Mouse (Mus musculus) brain, embryonic 14.5 days (tissue): ENCODE results near the gene Mbip.

Experiments
- CTCF ChIP-seq: fragments of 200-500 bp; IDR thresholded peaks from 2 replicates; pipeline ENCODE4 v1.5.1; 2012; ENCODE audit warnings: inconsistent platforms, mild to moderate bottlenecking, moderate library complexity, borderline replicate concordance; ENCODE audit not compliant: insufficient read depth, insufficient read length; ENCODE audit errors: extremely low read depth
- POLR2A ChIP-seq: fragments of 200-500 bp; IDR thresholded peaks from 2 replicates; pipeline ENCODE4 v1.6.1; 2012; ENCODE audit warnings: mild to moderate bottlenecking, inconsistent platforms, borderline replicate concordance; ENCODE audit not compliant: poor library complexity, insufficient read depth, insufficient read length, severe bottlenecking; ENCODE audit errors: extremely low read depth

DNA sequence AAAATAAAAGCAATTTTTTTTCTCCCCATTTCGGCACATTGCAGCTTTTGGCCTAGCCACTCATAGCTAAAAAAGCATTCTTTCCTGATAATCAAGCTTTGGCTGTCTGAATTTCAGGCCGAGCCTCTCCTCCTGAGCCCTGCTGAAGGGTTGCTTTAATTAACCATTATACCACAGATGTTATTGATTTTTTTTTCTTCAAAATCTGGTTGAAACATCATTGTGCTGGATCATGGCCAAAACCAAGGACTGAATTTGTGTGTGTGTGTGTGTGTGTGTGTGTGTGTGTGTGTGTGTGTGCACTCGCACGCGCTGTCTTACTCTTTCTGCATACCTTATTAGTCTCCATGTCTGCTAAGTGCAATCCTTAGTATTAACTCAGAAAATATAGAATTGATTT, 48.6 kb downstream of the Mbip start:
- TF ChIP-seq POLR2A (no peak), CTCF (no peak)
